Mouse (Mus musculus) kidney, adult 2 months (tissue): Measurements from ENCODE around the gene Olfr150.

Experiments used
- CTCF ChIP-seq: fragments of 200-500 bp; conservative IDR thresholded peaks from 2 replicates; pipeline ENCODE4 v1.5.1; 2011; ENCODE audit warnings: low read depth, mild to moderate bottlenecking, control low read depth, low read length, moderate library complexity, mixed read lengths; ENCODE audit not compliant: insufficient read depth, insufficient read length
- POLR2A ChIP-seq: fragments of 200-500 bp; IDR thresholded peaks from one replicate; pipeline ENCODE4 v1.6.1; 2011; ENCODE audit warnings: low read depth, low read length, control low read depth

DNA sequence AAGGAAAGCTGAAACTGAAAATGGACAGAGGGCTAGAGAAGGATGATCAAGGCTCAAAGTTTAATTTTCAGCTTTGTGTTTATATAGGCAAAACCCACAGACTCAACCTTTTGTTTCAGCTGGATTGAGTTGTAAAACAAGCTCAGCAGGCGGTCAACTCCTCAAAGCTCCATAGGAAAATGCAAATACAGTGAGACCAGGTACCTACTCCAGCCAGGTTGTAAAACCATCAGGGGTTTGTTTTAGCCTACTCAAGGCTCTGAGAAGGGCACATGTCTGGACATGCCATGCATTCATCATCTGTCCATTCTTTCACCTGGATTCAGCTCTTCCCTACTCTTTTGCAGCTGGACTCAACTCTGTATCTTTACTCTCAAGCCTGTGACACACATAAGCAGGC lies 10.0 kb downstream of the Olfr150 start:
- TF ChIP-seq CTCF, result no peak
- TF ChIP-seq POLR2A, result no peak
